Mouse (Mus musculus) liver, embryonic 12.5 days (tissue): ENCODE data around the gene Trim28. TPM values are rescaled to one million over a fixed set of nuclear protein-coding genes. Genes with fewer than 3 reads are reported as not detected.

Experiments used
- ATAC-seq: fragments of 200-750 bp; cut with Nextera tagmentation; 2 replicates; pipeline ENCODE4 v1.8.0; 2017; ENCODE audit warnings: moderate number of reproducible peaks, mild to moderate bottlenecking, moderate library complexity
- H3K27ac ChIP-seq: fragments of 300-500 bp; sonication (generic); 2 replicates; pipeline ENCODE4 v1.5.1; 2016; ENCODE audit warnings: mild to moderate bottlenecking
- H3K27me3 ChIP-seq: fragments of 300-500 bp; sonication (generic); replicated peaks from 2 replicates; pipeline ENCODE4 v1.6.1; 2016; ENCODE audit warnings: mild to moderate bottlenecking, moderate library complexity
- H3K36me3 ChIP-seq: fragments of 300-500 bp; sonication (generic); 2 replicates; pipeline ENCODE4 v1.6.1; 2016; ENCODE audit warnings: mild to moderate bottlenecking, moderate library complexity
- H3K4me1 ChIP-seq: fragments of 300-500 bp; sonication (generic); 2 replicates; pipeline ENCODE4 v1.6.1; 2016
- H3K4me2 ChIP-seq: fragments of 300-500 bp; sonication (generic); 2 replicates; pipeline ENCODE4 v1.6.1; 2016; ENCODE audit warnings: mild to moderate bottlenecking, moderate library complexity
- H3K4me3 ChIP-seq: fragments of 300-500 bp; sonication (generic); 2 replicates; pipeline ENCODE4 v1.5.1; 2016; ENCODE audit warnings: mild to moderate bottlenecking, moderate library complexity
- H3K9ac ChIP-seq: fragments of 300-500 bp; sonication (generic); 2 replicates; pipeline ENCODE4 v1.6.1; 2016; ENCODE audit warnings: mild to moderate bottlenecking, moderate library complexity
- H3K9me3 ChIP-seq: fragments of 300-500 bp; sonication (generic); replicated peaks from 2 replicates; pipeline ENCODE4 v1.6.1; 2016; ENCODE audit warnings: mild to moderate bottlenecking, moderate library complexity
- WGBS: fragments of 180-500 bp; shearing (Covaris S2); methylation state at CpG from one replicate; pipeline ENCODE4 v1.1.7; 2016; ENCODE audit not compliant: insufficient replicate concordance; 5-methylcytosine and 5-hydroxymethylcytosine counted together
- polyA plus RNA-seq: library from polyadenylated mRNA; unstranded; fragments of >200 nt; fragmentation: Nextera tagmentation; extraction: Ambion mirVana; gene quantifications from 2 replicates; pipeline ENCODE4 v1.2.1, GENCODE M21; 2016

Gene Trim28
- polyA plus RNA-seq, 1 experiment from 2014 or later: 203 TPM

DNA sequence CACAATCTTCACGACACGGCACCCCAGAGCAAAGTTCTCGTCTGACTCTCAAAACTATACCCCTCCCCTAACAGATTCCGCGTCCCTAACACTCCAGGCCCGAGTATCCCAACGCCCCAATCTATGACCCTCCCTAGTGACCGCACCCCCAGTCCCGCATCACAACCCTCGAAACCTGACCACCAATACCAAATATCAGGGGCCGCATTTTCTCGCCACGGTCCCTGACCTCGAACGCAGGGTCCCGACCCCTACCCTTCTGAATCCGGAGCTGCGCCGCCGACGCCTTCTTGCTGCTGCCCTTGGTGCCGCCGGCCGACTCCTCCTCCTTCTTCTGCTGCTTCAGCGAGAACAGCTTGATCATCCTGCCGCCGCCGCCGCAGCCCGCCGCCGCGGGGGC, 38.5 kb downstream of the Trim28 start:
- Histone ChIP-seq H3K4me3 (peak overlapping the region; percentile 81), H3K9ac (peak overlapping the region; percentile 94), H3K4me2 (peak overlapping the region; percentile 81), H3K27me3 (peaks cover 19% of the 10 kb centered on the region), H3K27ac (peak overlapping the region; percentile 98), H3K9me3 (no peaks in the 10 kb centered on the region), H3K36me3 (peaks cover 35% of the 10 kb centered on the region), H3K4me1 (peaks cover 57% of the 10 kb centered on the region)
- WGBS: 1% methylated on average over 30 of the region's 33 CpGs
- ATAC-seq: peak; percentile 12

DNA sequence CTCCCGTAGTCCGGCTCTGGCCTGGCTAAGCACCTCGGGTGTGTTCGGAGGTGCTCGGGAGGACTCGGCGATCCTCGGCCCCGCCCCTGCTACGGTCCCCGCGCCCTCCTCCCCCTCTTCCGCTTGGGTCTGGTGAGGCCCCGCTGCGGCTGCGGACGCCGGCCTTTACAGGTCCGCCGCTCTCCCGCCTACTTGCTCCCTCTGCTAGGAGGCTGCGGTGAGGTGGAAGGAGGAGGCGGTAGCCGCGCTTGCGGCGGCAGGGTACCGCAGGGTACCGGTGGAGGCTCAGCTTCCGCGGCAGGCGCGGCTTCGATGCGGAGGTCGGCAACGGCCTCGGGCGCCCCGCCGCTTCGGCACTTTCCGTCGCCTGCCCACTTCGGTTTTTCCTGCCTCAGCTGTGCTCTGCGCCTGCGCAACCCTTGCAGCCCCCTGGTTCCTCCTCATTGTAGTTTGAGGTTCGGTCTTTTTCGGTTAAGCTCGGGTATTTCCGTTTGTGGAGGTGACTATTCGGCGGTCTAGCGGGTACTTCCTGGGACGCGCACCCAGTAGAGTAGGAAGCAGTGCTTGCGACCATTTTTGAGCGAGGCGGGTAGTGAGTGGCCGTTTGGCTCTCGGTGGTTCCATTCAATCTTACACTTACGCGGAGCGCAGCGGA, 39.1 kb downstream of the Trim28 start, which contains the start of gene Ube2m:
Gene Ube2m (minus strand): TSS at position 375 of the 655 bp plus-strand sequence.
- Histone ChIP-seq H3K27me3 (peaks cover 26% of the 10 kb centered on the region), H3K27ac (peak within 1 kb of the TSS; percentile 98), H3K4me2 (peak within 1 kb of the TSS; percentile 81), H3K4me3 (peak within 1 kb of the TSS; percentile 81), H3K4me1 (peaks cover 50% of the 10 kb centered on the region), H3K9me3 (no peaks in the 10 kb centered on the region), H3K9ac (peak within 1 kb of the TSS; percentile 94), H3K36me3 (peaks cover 28% of the 10 kb centered on the region)
- WGBS: under 1% methylated on average over 65 of the region's 65 CpGs
- ATAC-seq: peak; percentile 87

DNA sequence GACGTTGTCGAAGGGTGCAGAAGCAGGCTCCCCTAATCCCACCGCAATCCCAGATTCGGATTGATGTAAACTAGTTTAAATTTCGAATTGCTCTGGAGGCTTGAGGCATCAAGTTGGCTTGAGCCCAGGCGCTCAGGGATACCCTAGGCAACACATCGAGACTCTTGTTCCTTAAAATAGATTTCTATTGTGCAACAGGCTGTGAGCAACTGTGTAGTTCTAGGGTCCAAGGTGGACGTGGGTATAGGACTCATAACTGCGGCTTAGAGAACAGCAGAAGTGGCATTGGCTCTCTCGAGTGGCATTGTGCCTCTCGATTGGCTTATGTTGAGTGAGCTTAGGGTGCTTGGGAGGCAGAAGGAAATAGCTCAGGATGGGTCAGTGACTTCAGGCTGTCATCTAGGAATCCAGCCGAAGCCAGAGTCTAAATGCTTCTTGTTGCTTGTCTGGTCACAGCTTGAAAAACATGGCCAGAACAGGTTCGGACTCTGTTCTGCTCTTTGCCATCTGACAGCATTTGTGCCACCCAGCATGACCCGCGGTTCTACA, 39.8 kb downstream of the Trim28 start:
- Histone ChIP-seq H3K36me3 (peaks cover 21% of the 10 kb centered on the region), H3K4me1 (peaks cover 49% of the 10 kb centered on the region), H3K27ac (peak overlapping the region; percentile 98), H3K9me3 (no peaks in the 10 kb centered on the region), H3K4me2 (peak overlapping the region; percentile 81), H3K4me3 (peak overlapping the region; percentile 81), H3K9ac (peak overlapping the region; percentile 94), H3K27me3 (peaks cover 32% of the 10 kb centered on the region)
- 13% methylated on average over 15 of the region's 15 CpGs for WGBS
- no peak for ATAC-seq

DNA sequence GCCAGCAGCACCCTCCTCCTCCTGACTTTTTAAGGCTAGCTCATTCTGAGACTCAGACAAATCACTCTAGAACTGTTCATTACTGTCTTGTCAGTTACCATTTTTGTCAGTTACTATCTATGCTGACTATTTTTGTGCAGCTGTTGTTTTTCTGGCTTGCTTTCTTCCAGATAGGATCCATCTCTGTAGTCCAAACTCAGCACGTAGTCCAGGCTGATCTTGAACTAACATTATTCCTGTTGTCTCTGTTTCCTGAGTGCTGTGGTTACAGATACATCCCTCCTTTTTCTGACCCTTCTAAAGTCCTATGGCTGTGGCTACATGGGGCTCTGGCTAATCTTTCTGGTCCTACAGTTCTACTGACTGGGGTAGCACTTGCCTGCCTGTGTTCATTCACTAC, 40.3 kb downstream of the Trim28 start:
- 31% methylated on average over 1 of the region's 1 CpGs for WGBS
- peak overlapping the region; percentile 98 for H3K27ac ChIP-seq
- peaks cover 50% of the 10 kb centered on the region for H3K4me1 ChIP-seq

DNA sequence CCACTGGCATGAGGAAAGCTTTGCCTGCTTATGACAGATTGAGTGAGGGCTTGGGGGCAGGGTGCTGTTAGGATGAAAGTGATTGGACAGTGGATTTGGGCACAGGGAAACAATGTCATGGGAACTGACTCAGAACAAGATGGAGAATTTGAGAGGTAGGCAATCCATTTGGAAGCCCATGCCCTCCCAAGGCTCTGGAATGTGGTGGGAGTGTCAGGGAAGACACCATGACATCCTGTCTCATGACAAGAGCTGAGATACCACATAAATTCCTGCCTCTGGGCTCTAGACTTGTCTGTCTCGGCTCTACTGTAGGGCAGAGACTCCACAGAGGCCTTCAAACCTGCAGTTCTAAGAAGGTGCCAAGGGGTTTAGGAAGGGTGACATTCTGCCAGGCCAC, 42.3 kb downstream of the Trim28 start:
- H3K9me3 ChIP-seq: no peaks in the 10 kb centered on the region
- no peak overlapping the region for H3K27ac ChIP-seq
- H3K4me2 ChIP-seq: no peak overlapping the region
- no peak overlapping the region for H3K9ac ChIP-seq
- H3K27me3 ChIP-seq: peaks cover 54% of the 10 kb centered on the region
- H3K4me1 ChIP-seq: peaks cover 40% of the 10 kb centered on the region
- no peak for ATAC-seq
- no peak overlapping the region for H3K4me3 ChIP-seq
- peaks cover 3% of the 10 kb centered on the region for H3K36me3 ChIP-seq
- 48% methylated on average over 1 of the region's 1 CpGs for WGBS

More for the DNA sequence above, 40.3 kb downstream of the Trim28 start:
- Histone ChIP-seq H3K9me3 (no peaks in the 10 kb centered on the region), H3K4me3 (peak overlapping the region; percentile 81), H3K4me2 (peak overlapping the region; percentile 81), H3K27me3 (peaks cover 37% of the 10 kb centered on the region), H3K36me3 (peaks cover 19% of the 10 kb centered on the region), H3K9ac (peak overlapping the region; percentile 94)
- no peak for ATAC-seq

DNA sequence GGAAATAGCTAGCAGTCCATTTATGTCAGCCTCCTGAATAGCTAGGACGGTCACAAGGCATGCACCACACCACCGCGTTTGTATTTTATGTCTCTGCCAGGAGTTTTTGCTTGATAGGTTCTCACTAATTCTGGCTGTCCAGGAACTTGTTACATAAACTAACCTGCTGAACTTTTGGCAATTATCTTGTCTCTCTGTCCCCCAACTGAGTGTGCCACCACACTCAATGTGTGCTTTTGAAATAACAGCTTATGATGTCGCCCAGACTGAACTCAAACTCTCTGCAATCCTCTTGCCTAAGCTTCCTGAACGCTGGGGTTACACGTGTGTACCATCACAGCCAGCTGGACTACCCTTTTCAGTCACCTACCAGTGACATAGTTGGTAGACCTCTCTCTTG, 43.6 kb downstream of the Trim28 start:
- Histone ChIP-seq H3K9ac (no peak overlapping the region), H3K36me3 (no peaks in the 10 kb centered on the region), H3K4me3 (no peak overlapping the region), H3K4me1 (peaks cover 33% of the 10 kb centered on the region), H3K27ac (no peak overlapping the region), H3K4me2 (no peak overlapping the region), H3K9me3 (no peaks in the 10 kb centered on the region), H3K27me3 (peaks cover 54% of the 10 kb centered on the region)
- ATAC-seq: no peak
- 68% methylated on average over 6 of the region's 6 CpGs for whole genome bisulfite sequencing

DNA sequence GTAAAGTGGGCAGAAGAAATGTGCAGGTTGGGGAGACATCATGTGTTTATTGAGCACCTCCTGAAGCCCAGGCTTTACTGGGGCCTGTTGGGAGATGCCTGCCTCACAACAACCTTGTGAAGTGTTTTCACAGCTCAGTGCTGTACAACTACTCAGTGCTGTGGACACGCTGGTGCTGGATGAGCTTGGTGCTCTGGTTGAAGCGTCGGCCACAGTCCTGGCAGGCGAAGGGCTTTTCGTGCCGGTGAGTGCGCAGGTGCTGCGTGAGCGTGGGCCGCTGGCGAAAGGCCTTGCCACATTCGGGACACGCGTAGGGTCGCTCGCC, 44.2 kb downstream of the Trim28 start:
- Histone ChIP-seq H3K4me2 (peak overlapping the region; percentile 74), H3K9me3 (no peaks in the 10 kb centered on the region), H3K27me3 (peaks cover 54% of the 10 kb centered on the region), H3K27ac (no peak overlapping the region), H3K4me1 (peaks cover 33% of the 10 kb centered on the region), H3K36me3 (no peaks in the 10 kb centered on the region), H3K9ac (no peak overlapping the region), H3K4me3 (peak overlapping the region; percentile 49)
- ATAC-seq: no peak
- WGBS: 48% methylated on average over 16 of the region's 16 CpGs

DNA sequence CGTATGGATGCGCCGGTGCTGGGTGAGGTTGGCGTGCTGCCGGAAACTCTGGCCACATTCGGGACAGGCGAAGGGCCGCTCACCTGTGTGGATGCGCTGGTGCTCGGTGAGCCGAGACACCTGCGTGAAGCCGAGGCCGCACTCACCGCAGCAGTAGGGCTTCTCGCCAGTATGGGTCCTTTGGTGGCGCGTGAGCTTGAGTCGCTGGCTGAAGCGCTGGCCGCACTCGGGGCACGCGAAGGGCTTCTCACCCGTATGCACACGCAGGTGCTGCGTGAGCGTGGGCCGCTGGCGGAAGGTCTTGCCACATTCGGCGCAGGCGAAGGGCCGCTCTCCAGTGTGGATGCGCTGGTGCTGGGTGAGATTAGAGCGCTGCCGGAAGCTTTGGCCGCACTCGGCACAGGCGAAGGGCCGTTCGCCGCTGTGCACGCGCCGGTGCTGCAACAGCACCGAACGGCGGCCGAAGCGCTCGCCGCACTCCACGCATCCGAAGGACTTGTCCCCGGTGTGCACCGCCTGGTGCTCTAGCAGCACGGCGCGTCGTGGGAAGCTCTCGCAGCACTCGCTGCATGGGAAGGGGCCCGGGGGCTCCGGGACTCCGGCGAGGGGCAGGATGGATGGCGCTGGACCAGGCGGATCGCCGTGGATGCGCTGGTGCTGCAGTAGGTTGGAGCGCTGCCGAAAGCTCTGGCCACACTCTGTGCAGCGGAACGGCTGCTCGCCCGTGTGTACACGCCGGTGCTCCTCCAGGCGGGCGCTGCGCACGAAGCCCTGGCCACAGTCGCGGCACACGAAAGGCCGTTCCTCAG, 44.7 kb downstream of the Trim28 start:
- Histone ChIP-seq H3K9ac (peak overlapping the region; percentile 22), H3K27ac (no peak overlapping the region), H3K4me2 (peak overlapping the region; percentile 74), H3K9me3 (no peaks in the 10 kb centered on the region), H3K4me1 (peaks cover 30% of the 10 kb centered on the region), H3K36me3 (no peaks in the 10 kb centered on the region), H3K4me3 (peak overlapping the region; percentile 49), H3K27me3 (peaks cover 54% of the 10 kb centered on the region)
- WGBS: 6% methylated on average over 88 of the region's 88 CpGs
- ATAC-seq: no peak

DNA sequence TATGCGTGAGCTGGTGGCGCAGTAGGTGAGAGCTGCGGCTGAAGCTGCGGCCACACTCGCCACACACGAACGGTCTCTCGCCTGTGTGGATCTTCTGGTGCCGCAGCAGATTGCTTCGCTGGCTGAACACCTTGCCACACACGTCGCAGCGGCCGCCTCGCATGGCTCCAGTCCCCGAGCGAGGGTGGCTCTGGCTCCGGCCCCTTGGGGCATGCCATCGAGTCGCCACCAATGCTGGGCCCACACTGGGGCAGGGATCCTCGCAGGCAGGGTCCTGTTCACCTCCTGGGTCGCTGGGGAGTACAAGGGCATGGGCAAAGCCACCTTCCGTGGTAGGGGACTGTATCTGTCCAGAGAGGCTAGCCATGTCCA, 45.3 kb downstream of the Trim28 start:
- H3K27me3 ChIP-seq: peaks cover 54% of the 10 kb centered on the region
- peak overlapping the region; percentile 49 for H3K4me3 ChIP-seq
- WGBS: 7% methylated on average over 23 of the region's 23 CpGs
- no peaks in the 10 kb centered on the region for H3K9me3 ChIP-seq
- no peak for ATAC-seq
- H3K36me3 ChIP-seq: no peaks in the 10 kb centered on the region
- H3K4me2 ChIP-seq: peak overlapping the region; percentile 74
- H3K4me1 ChIP-seq: peaks cover 24% of the 10 kb centered on the region
- no peak overlapping the region for H3K27ac ChIP-seq
- H3K9ac ChIP-seq: peak overlapping the region; percentile 22

DNA sequence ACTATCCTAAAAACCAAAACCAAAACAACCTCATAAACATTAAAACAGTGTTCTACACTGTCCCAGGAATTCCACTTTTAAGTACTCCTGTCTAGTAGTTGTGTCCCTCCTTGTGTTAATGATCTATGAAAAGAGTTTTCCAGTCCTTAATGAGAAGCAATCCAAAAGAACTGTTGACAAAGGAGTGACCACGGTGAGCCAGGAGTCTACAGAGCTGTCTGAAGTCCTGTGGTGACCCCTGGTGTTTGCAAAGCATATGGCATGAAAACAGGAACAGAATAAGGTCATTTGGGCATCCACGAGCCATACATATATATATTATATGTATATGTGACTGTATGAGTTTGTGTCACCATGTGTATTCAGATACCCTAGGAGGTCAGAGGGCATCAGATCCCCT, 47.2 kb downstream of the Trim28 start:
- 5% methylated on average over 2 of the region's 2 CpGs for WGBS
- Histone ChIP-seq H3K9me3 (no peaks in the 10 kb centered on the region), H3K4me3 (no peak overlapping the region), H3K27me3 (peaks cover 48% of the 10 kb centered on the region), H3K4me2 (no peak overlapping the region), H3K27ac (no peak overlapping the region), H3K36me3 (no peaks in the 10 kb centered on the region), H3K4me1 (peaks cover 16% of the 10 kb centered on the region), H3K9ac (no peak overlapping the region)
- peak; percentile 52 for ATAC-seq

DNA sequence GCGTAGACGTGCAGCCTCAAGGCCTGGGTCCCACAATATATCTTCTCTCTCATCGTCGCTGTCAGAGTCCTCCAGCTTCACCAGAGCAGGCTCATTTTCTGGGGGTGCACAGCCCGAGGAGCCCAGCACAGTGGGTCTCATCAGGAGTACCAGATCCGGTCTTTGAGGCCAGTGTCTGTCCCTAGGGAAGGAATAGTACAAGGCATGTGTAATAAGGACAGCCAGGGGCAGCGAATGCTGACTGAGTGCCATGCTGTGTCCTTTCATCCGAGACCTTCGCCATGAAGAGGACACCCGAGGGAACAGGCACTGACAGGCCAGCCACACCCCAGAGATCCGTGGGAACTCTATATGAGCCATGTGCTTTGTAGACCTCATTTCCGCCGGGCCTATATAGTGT, 54.1 kb downstream of the Trim28 start:
- H3K9me3 ChIP-seq: no peaks in the 10 kb centered on the region
- H3K9ac ChIP-seq: no peak overlapping the region
- H3K4me2 ChIP-seq: no peak overlapping the region
- no peak for ATAC-seq
- WGBS: 77% methylated on average over 13 of the region's 13 CpGs
- H3K36me3 ChIP-seq: no peaks in the 10 kb centered on the region
- no peak overlapping the region for H3K4me3 ChIP-seq
- no peak overlapping the region for H3K27ac ChIP-seq
- peaks cover 16% of the 10 kb centered on the region for H3K4me1 ChIP-seq
- no peaks in the 10 kb centered on the region; the same call in 1 of the 2 replicates for H3K27me3 ChIP-seq

DNA sequence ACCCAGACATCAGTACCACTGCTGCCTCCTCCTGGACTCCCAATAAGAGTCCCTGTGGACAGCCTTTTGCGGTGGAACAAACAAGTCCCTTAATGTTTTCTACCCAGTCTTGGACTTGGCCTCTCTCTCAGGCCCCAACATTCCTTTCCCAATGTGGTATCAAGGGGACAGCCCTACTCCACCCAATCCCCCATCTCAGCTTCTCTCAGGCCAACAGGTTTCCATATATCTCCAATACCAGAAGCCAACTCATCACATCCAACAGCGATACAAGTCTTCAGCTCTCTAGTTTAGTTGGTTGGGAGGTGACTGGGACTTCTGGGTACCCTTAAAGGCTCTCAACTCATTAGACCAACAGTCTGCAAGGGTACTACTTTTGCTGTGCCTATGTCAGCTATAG, 54.6 kb downstream of the Trim28 start:
- Histone ChIP-seq H3K27me3 (no peaks in the 10 kb centered on the region; the same call in 1 of the 2 replicates), H3K9ac (peak overlapping the region; percentile 67), H3K27ac (no peak overlapping the region), H3K4me1 (peaks cover 16% of the 10 kb centered on the region), H3K4me3 (peak overlapping the region; percentile 62), H3K36me3 (no peaks in the 10 kb centered on the region), H3K4me2 (peak overlapping the region; percentile 79), H3K9me3 (no peaks in the 10 kb centered on the region)
- 84% methylated on average over 2 of the region's 2 CpGs for WGBS
- ATAC-seq: no peak
